Mouse (Mus musculus): Measurements from ENCODE around the gene Cds1. TPM values are rescaled to one million over a fixed set of nuclear protein-coding genes. Genes with fewer than 3 reads are reported as not detected.
A peak's percentile ranks its signal among the peaks of the same experiment; 100 is the strongest.

The Cds1 gene
- polyA plus RNA-seq (2015; fragmentation: Nextera tagmentation; extraction: Ambion mirVana), result 3.6 and 4.0 TPM in 2 replicates

- no peaks in the 10 kb centered on the region for H3K9me3 ChIP-seq
- ATAC-seq (ENCODE audit: low FRiP score), result peak; percentile 92
- no peak within 1 kb of the TSS for H3K27ac ChIP-seq
- H3K36me3 ChIP-seq, result no peaks in the 10 kb centered on the region
- peak within 1 kb of the TSS; percentile 68 for H3K4me3 ChIP-seq
- H3K27me3 ChIP-seq, result peaks cover 89% of the 10 kb centered on the region
- H3K9ac ChIP-seq, result peak within 1 kb of the TSS; percentile 71
- WGBS, result under 1% methylated on average over 74 of the region's 91 CpGs
- peak within 1 kb of the TSS; percentile 86 for H3K4me2 ChIP-seq
- H3K4me1 ChIP-seq (replicated peaks), result peaks cover 7% of the 10 kb centered on the region
Observed at GRCm38 (mm10) chr5:101764554-101765347, at the start of gene Cds1. Gene Cds1, plus strand, starts transcription at chr5:101765130.

GRCm38 (mm10) chr5:101724216-101724615, 40.7 kb upstream of the Cds1 start:
- WGBS, result 89% methylated on average over 9 of the region's 9 CpGs
- Histone ChIP-seq H3K36me3 (no peaks in the 10 kb centered on the region), H3K4me1 (replicated peaks) (no peaks in the 10 kb centered on the region)

GRCm38 (mm10) chr5:101724756-101725155, 40.2 kb upstream of the Cds1 start:
- ATAC-seq (ENCODE audit: low FRiP score), result no peak
- H3K9ac ChIP-seq, result no peak overlapping the region
- no peak overlapping the region for H3K4me3 ChIP-seq
- H3K9me3 ChIP-seq, result no peaks in the 10 kb centered on the region
- 96% methylated on average over 16 of the region's 16 CpGs for WGBS
- H3K36me3 ChIP-seq, result no peaks in the 10 kb centered on the region
- no peak overlapping the region for H3K27ac ChIP-seq
- no peaks in the 10 kb centered on the region for H3K4me1 ChIP-seq (replicated peaks)
- no peaks in the 10 kb centered on the region for H3K27me3 ChIP-seq
- no peak overlapping the region for H3K4me2 ChIP-seq

More at GRCm38 (mm10) chr5:101724216-101724615, 40.7 kb upstream of the Cds1 start:
- H3K27ac ChIP-seq, result no peak overlapping the region
- no peak overlapping the region for H3K4me2 ChIP-seq
- ATAC-seq (ENCODE audit: low FRiP score), result no peak
- no peak overlapping the region for H3K4me3 ChIP-seq
- H3K9me3 ChIP-seq, result no peaks in the 10 kb centered on the region
- H3K9ac ChIP-seq, result no peak overlapping the region
- H3K27me3 ChIP-seq, result no peaks in the 10 kb centered on the region

GRCm38 (mm10) chr5:101725703-101726102, 39.2 kb upstream of the Cds1 start:
- no peak for ATAC-seq (ENCODE audit: low FRiP score)
- no peaks in the 10 kb centered on the region for H3K9me3 ChIP-seq
- H3K36me3 ChIP-seq, result no peaks in the 10 kb centered on the region
- H3K27ac ChIP-seq, result no peak overlapping the region
- no peak overlapping the region for H3K4me3 ChIP-seq
- WGBS, result 89% methylated on average over 8 of the region's 8 CpGs
- H3K27me3 ChIP-seq, result no peaks in the 10 kb centered on the region
- no peaks in the 10 kb centered on the region for H3K4me1 ChIP-seq (replicated peaks)
- no peak overlapping the region for H3K4me2 ChIP-seq
- no peak overlapping the region for H3K9ac ChIP-seq

GRCm38 (mm10) chr5:101726371-101726770, 38.6 kb upstream of the Cds1 start:
- H3K4me2 ChIP-seq, result no peak overlapping the region
- no peak for ATAC-seq (ENCODE audit: low FRiP score)
- H3K27me3 ChIP-seq, result no peaks in the 10 kb centered on the region
- 88% methylated on average over 6 of the region's 6 CpGs for WGBS
- H3K36me3 ChIP-seq, result no peaks in the 10 kb centered on the region
- H3K9ac ChIP-seq, result no peak overlapping the region
- no peak overlapping the region for H3K4me3 ChIP-seq
- H3K9me3 ChIP-seq, result no peaks in the 10 kb centered on the region
- no peak overlapping the region for H3K27ac ChIP-seq
- H3K4me1 ChIP-seq (replicated peaks), result no peaks in the 10 kb centered on the region

- no peak overlapping the region for H3K27ac ChIP-seq
- H3K4me2 ChIP-seq, result no peak overlapping the region
- no peaks in the 10 kb centered on the region for H3K9me3 ChIP-seq
- H3K27me3 ChIP-seq, result no peaks in the 10 kb centered on the region
- H3K36me3 ChIP-seq, result no peaks in the 10 kb centered on the region
- 74% methylated on average over 8 of the region's 8 CpGs for WGBS
- H3K4me1 ChIP-seq (replicated peaks), result no peaks in the 10 kb centered on the region
- no peak for ATAC-seq (ENCODE audit: low FRiP score)
- no peak overlapping the region for H3K4me3 ChIP-seq
- no peak overlapping the region for H3K9ac ChIP-seq
Observed at GRCm38 (mm10) chr5:101728304-101728905, 36.5 kb upstream of the Cds1 start.

GRCm38 (mm10) chr5:101737341-101737740, 27.6 kb upstream of the Cds1 start:
- H3K9ac ChIP-seq, result no peak overlapping the region
- 75% methylated on average over 3 of the region's 3 CpGs for WGBS
- ATAC-seq (ENCODE audit: low FRiP score), result no peak

GRCm38 (mm10) chr5:101740471-101741223, 24.3 kb upstream of the Cds1 start:
- 87% methylated on average over 16 of the region's 16 CpGs for WGBS
- no peak overlapping the region for H3K27ac ChIP-seq
- ATAC-seq (ENCODE audit: low FRiP score), result no peak
- no peak overlapping the region for H3K4me2 ChIP-seq
- no peak overlapping the region for H3K4me3 ChIP-seq
- no peaks in the 10 kb centered on the region for H3K4me1 ChIP-seq (replicated peaks)
- no peaks in the 10 kb centered on the region for H3K36me3 ChIP-seq
- H3K9me3 ChIP-seq, result no peaks in the 10 kb centered on the region
- no peak overlapping the region for H3K9ac ChIP-seq
- no peaks in the 10 kb centered on the region for H3K27me3 ChIP-seq

More at GRCm38 (mm10) chr5:101737341-101737740, 27.6 kb upstream of the Cds1 start:
- Histone ChIP-seq H3K27ac (no peak overlapping the region), H3K36me3 (no peaks in the 10 kb centered on the region), H3K27me3 (no peaks in the 10 kb centered on the region), H3K9me3 (no peaks in the 10 kb centered on the region), H3K4me3 (no peak overlapping the region), H3K4me1 (replicated peaks) (no peaks in the 10 kb centered on the region), H3K4me2 (no peak overlapping the region)

GRCm38 (mm10) chr5:101741224-101741591, 23.7 kb upstream of the Cds1 start:
- no peaks in the 10 kb centered on the region for H3K27me3 ChIP-seq
- H3K9ac ChIP-seq, result no peak overlapping the region
- no peak overlapping the region for H3K27ac ChIP-seq
- no peak overlapping the region for H3K4me2 ChIP-seq
- H3K4me1 ChIP-seq (replicated peaks), result no peaks in the 10 kb centered on the region
- H3K4me3 ChIP-seq, result no peak overlapping the region
- WGBS, result 98% methylated on average over 4 of the region's 4 CpGs
- no peak for ATAC-seq (ENCODE audit: low FRiP score)
- H3K36me3 ChIP-seq, result no peaks in the 10 kb centered on the region
- no peaks in the 10 kb centered on the region for H3K9me3 ChIP-seq

GRCm38 (mm10) chr5:101742014-101742413, 22.9 kb upstream of the Cds1 start:
- ATAC-seq (ENCODE audit: low FRiP score), result no peak
- Histone ChIP-seq H3K9ac (no peak overlapping the region), H3K27ac (no peak overlapping the region), H3K4me2 (no peak overlapping the region), H3K36me3 (no peaks in the 10 kb centered on the region), H3K9me3 (no peaks in the 10 kb centered on the region), H3K4me1 (replicated peaks) (no peaks in the 10 kb centered on the region), H3K27me3 (no peaks in the 10 kb centered on the region), H3K4me3 (no peak overlapping the region)
- WGBS, result 88% methylated on average over 2 of the region's 2 CpGs

- H3K9me3 ChIP-seq, result no peaks in the 10 kb centered on the region
- H3K36me3 ChIP-seq, result no peaks in the 10 kb centered on the region
- no peaks in the 10 kb centered on the region for H3K27me3 ChIP-seq
- H3K9ac ChIP-seq, result no peak overlapping the region
- 94% methylated on average over 8 of the region's 8 CpGs for WGBS
- H3K27ac ChIP-seq, result no peak overlapping the region
- H3K4me1 ChIP-seq (replicated peaks), result no peaks in the 10 kb centered on the region
- no peak overlapping the region for H3K4me3 ChIP-seq
- ATAC-seq (ENCODE audit: low FRiP score), result no peak
- no peak overlapping the region for H3K4me2 ChIP-seq
Observed at GRCm38 (mm10) chr5:101742425-101742824, 22.5 kb upstream of the Cds1 start.

- Histone ChIP-seq H3K9me3 (no peaks in the 10 kb centered on the region), H3K4me2 (no peak overlapping the region), H3K27ac (no peak overlapping the region), H3K27me3 (no peaks in the 10 kb centered on the region), H3K4me3 (no peak overlapping the region), H3K9ac (no peak overlapping the region), H3K4me1 (replicated peaks) (no peaks in the 10 kb centered on the region), H3K36me3 (no peaks in the 10 kb centered on the region)
- no peak for ATAC-seq (ENCODE audit: low FRiP score)
- 80% methylated on average over 6 of the region's 6 CpGs for WGBS
Observed at GRCm38 (mm10) chr5:101744886-101745285, 20.0 kb upstream of the Cds1 start.
